Mouse (Mus musculus) G1E (cell line): Measurements from ENCODE around the gene Fem1a. TPM values are rescaled to one million over a fixed set of nuclear protein-coding genes. Genes with fewer than 3 reads are reported as not detected.

ENCODE experiments used
- ATAC-seq: 2 replicates; pipeline ENCODE4 v1.8.0; 2016; ENCODE audit warnings: mild to moderate bottlenecking; ENCODE audit not compliant: insufficient number of reproducible peaks, poor library complexity, low FRiP score, severe bottlenecking; ENCODE audit errors: extremely low read depth
- DNase-seq: peaks from one replicate; pipeline ENCODE4 v3.0.0; 2012; ENCODE audit warnings: low spot score
- H3K27me3 ChIP-seq: 2 replicates; pipeline ENCODE4 v1.6.1; 2012; ENCODE audit warnings: mild to moderate bottlenecking, low read length, inconsistent platforms; ENCODE audit not compliant: insufficient read depth
- H3K36me3 ChIP-seq: replicated peaks from 2 replicates; pipeline ENCODE3; 2012; ENCODE audit warnings: mild to moderate bottlenecking, inconsistent platforms
- H3K4me1 ChIP-seq: 2 replicates; pipeline ENCODE4 v1.6.1; 2012; ENCODE audit warnings: low read depth, low read length, inconsistent platforms, mixed read lengths; ENCODE audit not compliant: insufficient read depth
- H3K4me3 ChIP-seq: 2 replicates; pipeline ENCODE4 v1.5.1; 2012; ENCODE audit warnings: low read depth, mild to moderate bottlenecking, inconsistent platforms, low read length, moderate library complexity, mixed read lengths
- H3K9me3 ChIP-seq: replicated peaks from 2 replicates; pipeline ENCODE4 v1.6.1; 2012; ENCODE audit warnings: inconsistent platforms
- CTCF ChIP-seq: IDR thresholded peaks from 2 replicates; pipeline ENCODE4 v1.5.1; 2012; ENCODE audit warnings: low read depth, low read length, inconsistent platforms, mixed read lengths
- GATA1 ChIP-seq: IDR thresholded peaks from 2 replicates; pipeline ENCODE4 v1.6.1; 2012; ENCODE audit warnings: borderline replicate concordance, low read length, inconsistent platforms, mixed read lengths
- GATA2 ChIP-seq: IDR thresholded peaks from 2 replicates; pipeline ENCODE4 v1.6.1; 2012; ENCODE audit warnings: low read depth, low read length, inconsistent platforms, borderline replicate concordance
- POLR2AphosphoS5 ChIP-seq: IDR thresholded peaks from 2 replicates; pipeline ENCODE4 v1.6.1; 2012; ENCODE audit warnings: low read depth, low read length, inconsistent platforms; ENCODE audit not compliant: insufficient replicate concordance
- TAL1 ChIP-seq: conservative IDR thresholded peaks from 2 replicates; pipeline ENCODE4 v1.6.1; 2012; ENCODE audit warnings: low read depth, low read length, inconsistent platforms, mixed read lengths
- polyA plus RNA-seq: library from polyadenylated mRNA; stranded (reverse); fragments of >175 nt; gene quantifications from 2 replicates; pipeline ENCODE4 v1.2.3, GENCODE M21; 2012
- total RNA-seq, 2 experiments: library from RNA; stranded (forward) in 1 of 2; stranded (reverse) in 1 of 2; fragments of 200-1000 nt in 1 of 2; fragments of >200 nt in 1 of 2; fragmentation: Nextera tagmentation in 1 of 2; gene quantifications; 2 replicates each; pipeline ENCODE4 v1.2.3; 2014 to 2017

Gene Fem1a
- total and polyA plus RNA-seq, 3 experiments, result 14.4 to 20.1 (median 17.8) TPM

- DNase-seq (no peak), ATAC-seq (no peak)
- Histone ChIP-seq H3K4me1 (peaks cover 30% of the 10 kb centered on the region), H3K27me3 (peaks cover 42% of the 10 kb centered on the region), H3K9me3 (no peaks in the 10 kb centered on the region), H3K4me3 (no peak overlapping the region), H3K36me3 (no peaks in the 10 kb centered on the region)
- TF ChIP-seq GATA2 (no peak), CTCF (no peak), TAL1 (no peak), GATA1 (no peak), POLR2AphosphoS5 (no peak)
These were observed 39.6 kb downstream of the Fem1a start for GRCm38 (mm10) chr17:56296201-56296600.

DNA sequence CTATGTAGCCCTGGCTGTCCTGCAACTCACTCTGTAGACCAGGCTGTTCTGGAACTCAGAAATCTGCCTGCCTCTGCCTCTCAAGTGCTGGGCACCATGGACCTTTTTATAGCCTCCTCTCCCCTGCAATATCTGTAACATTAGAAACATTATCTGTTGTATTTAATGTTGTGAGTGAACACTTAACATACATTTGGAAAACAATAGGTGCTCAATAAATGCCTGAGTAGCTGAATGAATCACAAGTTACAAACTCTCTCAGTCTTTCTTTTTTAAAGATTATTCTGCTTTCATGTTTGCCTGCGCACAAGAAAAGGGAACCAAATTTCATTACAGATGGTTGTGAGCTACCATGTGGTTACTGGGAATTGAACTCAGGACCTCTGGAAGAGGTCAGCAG lies 41.6 kb downstream of the Fem1a start:
- peaks cover 24% of the 10 kb centered on the region for H3K4me1 ChIP-seq
- no peak for DNase-seq
- H3K9me3 ChIP-seq, result no peaks in the 10 kb centered on the region
- no peak for TF ChIP-seq GATA2
- TF ChIP-seq GATA1, result no peak
- TF ChIP-seq POLR2AphosphoS5, result no peak
- TF ChIP-seq CTCF, result no peak
- peaks cover 40% of the 10 kb centered on the region for H3K27me3 ChIP-seq
- no peak overlapping the region for H3K4me3 ChIP-seq
- no peak for ATAC-seq
- H3K36me3 ChIP-seq, result no peaks in the 10 kb centered on the region

DNA sequence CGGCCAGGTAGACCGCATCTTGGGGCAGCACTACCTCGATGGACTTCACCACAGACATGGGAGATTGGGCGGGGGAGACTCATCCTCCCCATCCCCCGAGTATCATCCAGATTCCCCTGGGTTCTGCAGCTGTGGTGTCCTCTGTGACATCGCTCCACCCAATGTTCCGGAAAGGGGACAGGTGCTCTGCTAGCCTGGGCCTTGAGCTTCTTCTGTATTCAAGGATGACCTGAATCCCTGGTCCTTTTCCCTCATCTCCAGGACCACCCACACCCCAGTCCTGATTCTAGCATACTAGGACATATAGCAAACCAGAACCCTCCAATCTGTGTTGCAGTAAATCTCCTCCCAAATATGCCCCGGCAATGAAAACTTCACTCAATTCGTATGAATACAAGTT lies 43.6 kb downstream of the Fem1a start, which contains the start of gene Arrdc5:
Gene Arrdc5, minus strand, starts transcription at position 101 of the 400 bp plus-strand sequence.
- no peak for ATAC-seq
- DNase-seq, result no peak
- no peak within 1 kb of the TSS for H3K4me3 ChIP-seq
- no peaks in the 10 kb centered on the region for H3K9me3 ChIP-seq
- TF ChIP-seq CTCF (no peak), GATA2 (no peak), TAL1 (no peak), POLR2AphosphoS5 (no peak), GATA1 (no peak)
- H3K4me1 ChIP-seq, result peaks cover 36% of the 10 kb centered on the region
- H3K27me3 ChIP-seq, result peaks cover 32% of the 10 kb centered on the region
- H3K36me3 ChIP-seq, result peaks cover 7% of the 10 kb centered on the region

DNA sequence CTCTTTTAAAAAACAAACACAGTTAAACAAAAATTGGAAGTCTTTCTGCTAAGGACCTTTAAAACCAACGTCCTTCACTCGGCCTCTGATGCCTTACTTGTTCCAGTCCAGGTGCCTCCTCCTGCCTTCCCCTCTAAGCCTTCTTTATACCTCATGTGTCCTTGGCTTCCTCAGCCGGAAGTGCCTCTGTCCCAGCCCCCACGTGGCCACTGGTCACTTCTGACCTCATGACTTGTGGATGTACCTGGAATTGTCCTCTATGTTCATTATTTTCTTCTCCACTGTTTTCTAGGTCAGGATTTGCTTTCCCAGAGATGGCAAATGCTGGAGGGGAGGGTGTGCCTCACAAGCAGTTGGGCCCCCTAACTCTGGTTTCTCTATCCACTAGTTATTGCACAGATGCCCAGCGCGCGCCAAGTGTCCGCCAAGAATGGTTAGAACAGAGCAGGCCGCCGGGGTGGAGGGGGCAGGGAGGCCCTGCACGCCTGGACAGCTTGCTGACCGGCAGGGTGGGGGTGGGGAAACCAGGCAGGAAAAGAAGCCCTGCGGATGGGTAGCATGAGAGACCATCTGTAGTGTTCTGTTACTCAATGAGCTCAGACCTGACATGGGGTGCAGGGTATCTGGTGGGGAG lies 45.9 kb downstream of the Fem1a start:
- Histone ChIP-seq H3K27me3 (peaks cover 20% of the 10 kb centered on the region), H3K36me3 (peaks cover 30% of the 10 kb centered on the region), H3K4me3 (peak overlapping the region; percentile 84; the same call in 1 of the 2 replicates), H3K9me3 (no peaks in the 10 kb centered on the region), H3K4me1 (peaks cover 55% of the 10 kb centered on the region)
- TF ChIP-seq TAL1, result no peak
- TF ChIP-seq GATA1, result no peak
- no peak for TF ChIP-seq POLR2AphosphoS5
- TF ChIP-seq GATA2, result no peak
- TF ChIP-seq CTCF, result no peak
- ATAC-seq (no peak), DNase-seq (no peak)

DNA sequence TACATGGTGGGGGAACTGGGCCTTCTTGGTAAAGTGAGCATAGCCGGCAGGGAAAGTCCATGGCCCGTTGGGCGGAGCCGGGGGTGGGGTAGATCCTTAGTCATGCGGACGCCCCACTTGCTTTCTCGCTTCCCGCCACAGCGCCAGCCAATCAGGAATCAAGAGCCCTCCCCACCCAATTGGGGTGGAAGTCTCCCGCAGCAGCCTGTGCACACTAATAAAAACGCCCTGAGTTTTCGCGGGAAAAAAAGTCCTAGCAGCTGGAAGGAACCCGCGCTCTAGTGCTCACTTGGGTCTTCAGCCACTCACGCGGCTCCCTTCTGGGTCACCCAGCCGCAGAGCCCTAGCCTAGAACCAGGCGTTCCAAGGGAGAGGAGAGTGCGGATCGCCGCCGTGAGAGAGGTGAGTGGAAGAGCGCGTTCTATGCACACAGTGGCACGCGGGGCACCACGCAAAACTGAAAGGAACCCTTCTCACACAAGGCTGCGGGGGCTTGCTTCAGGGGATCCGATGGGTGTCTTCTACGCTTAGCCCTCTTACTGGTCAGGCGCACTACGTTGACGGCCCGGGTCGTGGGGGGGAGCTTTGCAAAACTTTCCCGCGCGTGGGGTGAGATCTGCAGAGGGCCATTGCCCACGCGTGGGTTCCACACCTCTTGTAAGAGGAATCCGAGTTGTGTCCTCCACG lies 46.7 kb downstream of the Fem1a start, which contains the start of gene Uhrf1:
Gene Uhrf1, plus strand, starts transcription at position 162 of the 687 bp plus-strand sequence.
- Histone ChIP-seq H3K4me1 (peaks cover 63% of the 10 kb centered on the region), H3K9me3 (no peaks in the 10 kb centered on the region), H3K4me3 (peak within 1 kb of the TSS; percentile 84), H3K27me3 (peaks cover 16% of the 10 kb centered on the region), H3K36me3 (peaks cover 39% of the 10 kb centered on the region)
- peak; percentile 89 for ATAC-seq
- 0 out of 2 replicates have a peak, but pooled peaks have one; percentile 47 for TF ChIP-seq POLR2AphosphoS5
- no peak for TF ChIP-seq GATA2
- TF ChIP-seq TAL1, result no peak
- peak; percentile 99 for DNase-seq

DNA sequence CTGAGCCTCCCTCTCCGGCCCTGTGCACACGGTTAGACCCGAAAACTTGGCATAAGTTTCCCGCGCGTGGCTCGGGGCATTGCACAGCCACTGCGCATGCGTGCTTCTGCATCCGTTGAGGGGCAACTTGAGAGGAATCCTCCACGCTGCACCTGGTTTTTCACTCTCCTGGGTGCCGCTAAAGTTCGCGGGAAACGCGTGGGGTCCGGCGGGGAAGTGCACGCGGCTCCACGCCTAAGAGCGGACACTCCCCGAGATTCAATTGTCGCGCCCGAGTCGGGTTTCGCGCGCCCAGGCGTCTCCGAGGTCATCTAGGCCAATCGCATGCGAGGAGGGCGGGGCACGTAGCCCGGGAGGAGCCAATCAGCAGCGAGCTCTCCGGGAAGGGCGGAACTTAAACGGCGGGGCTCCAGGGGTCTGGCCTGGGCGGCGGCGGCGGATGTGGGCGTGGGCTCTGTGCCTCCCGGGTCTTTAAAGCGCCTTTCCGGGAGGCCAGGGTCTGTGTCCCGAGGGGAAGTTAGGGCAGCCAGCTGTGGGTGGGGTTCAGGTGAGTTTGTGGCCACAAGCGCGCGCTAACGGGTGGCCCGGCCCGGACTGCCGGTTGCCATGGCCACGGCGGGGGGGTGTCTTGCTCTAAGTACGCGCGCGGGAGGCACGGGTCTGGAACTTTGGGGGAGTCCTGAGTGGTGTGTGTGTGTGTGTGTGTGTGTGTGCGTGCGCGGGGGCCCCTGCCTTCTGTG lies 47.4 kb downstream of the Fem1a start:
- Histone ChIP-seq H3K9me3 (no peaks in the 10 kb centered on the region), H3K27me3 (peaks cover 12% of the 10 kb centered on the region), H3K4me3 (peak overlapping the region; percentile 84), H3K36me3 (peaks cover 46% of the 10 kb centered on the region), H3K4me1 (peaks cover 68% of the 10 kb centered on the region)
- DNase-seq, result peak; percentile 96
- no peak for TF ChIP-seq POLR2AphosphoS5
- no peak for TF ChIP-seq TAL1
- TF ChIP-seq GATA1, result no peak
- no peak for TF ChIP-seq CTCF
- ATAC-seq, result peak; percentile 80
